Mouse (Mus musculus) limb, embryonic 15.5 days (tissue): ENCODE data around the gene Mettl24. TPM values are rescaled to one million over a fixed set of nuclear protein-coding genes. Genes with fewer than 3 reads are reported as not detected.

Experiments used
- ATAC-seq: fragments of 200-750 bp; cut with Nextera tagmentation; 2 replicates; pipeline ENCODE4 v1.8.0; 2017; ENCODE audit warnings: low read depth, moderate TSS enrichment; ENCODE audit not compliant: insufficient number of reproducible peaks, low FRiP score, low TSS enrichment
- H3K27ac ChIP-seq: fragments of 300-500 bp; sonication (generic); 2 replicates; pipeline ENCODE4 v1.5.1; 2015; ENCODE audit warnings: moderate library complexity, mild to moderate bottlenecking, inconsistent platforms
- H3K27me3 ChIP-seq: fragments of 300-500 bp; sonication (generic); 2 replicates; pipeline ENCODE4 v1.6.1; 2015; ENCODE audit warnings: inconsistent platforms
- H3K36me3 ChIP-seq: fragments of 300-500 bp; sonication (generic); 2 replicates; pipeline ENCODE4 v1.6.1; 2015; ENCODE audit warnings: inconsistent platforms
- H3K4me1 ChIP-seq: fragments of 300-500 bp; sonication (generic); 2 replicates; pipeline ENCODE4 v1.6.1; 2015; ENCODE audit warnings: inconsistent platforms
- H3K4me2 ChIP-seq: fragments of 300-500 bp; sonication (generic); 2 replicates; pipeline ENCODE4 v1.6.1; 2015; ENCODE audit warnings: mild to moderate bottlenecking, inconsistent platforms
- H3K4me3 ChIP-seq: fragments of 300-500 bp; sonication (generic); 2 replicates; pipeline ENCODE4 v1.5.1; 2015; ENCODE audit warnings: mild to moderate bottlenecking, inconsistent platforms
- H3K9ac ChIP-seq: fragments of 300-500 bp; sonication (generic); 2 replicates; pipeline ENCODE4 v1.6.1; 2015; ENCODE audit warnings: inconsistent platforms
- H3K9me3 ChIP-seq: fragments of 300-500 bp; sonication (generic); 2 replicates; pipeline ENCODE4 v1.6.1; 2016; ENCODE audit warnings: inconsistent platforms
- WGBS: fragments of 180-500 bp; shearing (Covaris S2); methylation state at CpG from one replicate; pipeline ENCODE4 v1.1.7; 2015; 5-methylcytosine and 5-hydroxymethylcytosine counted together
- polyA plus RNA-seq: library from polyadenylated mRNA; unstranded; fragments of >200 nt; fragmentation: Nextera tagmentation; extraction: Ambion mirVana; gene quantifications from 2 replicates; pipeline ENCODE4 v1.2.1, GENCODE M21; 2015

Mettl24 gene
- polyA plus RNA-seq, 1 experiment from 2014 or later: 2.2 TPM

DNA sequence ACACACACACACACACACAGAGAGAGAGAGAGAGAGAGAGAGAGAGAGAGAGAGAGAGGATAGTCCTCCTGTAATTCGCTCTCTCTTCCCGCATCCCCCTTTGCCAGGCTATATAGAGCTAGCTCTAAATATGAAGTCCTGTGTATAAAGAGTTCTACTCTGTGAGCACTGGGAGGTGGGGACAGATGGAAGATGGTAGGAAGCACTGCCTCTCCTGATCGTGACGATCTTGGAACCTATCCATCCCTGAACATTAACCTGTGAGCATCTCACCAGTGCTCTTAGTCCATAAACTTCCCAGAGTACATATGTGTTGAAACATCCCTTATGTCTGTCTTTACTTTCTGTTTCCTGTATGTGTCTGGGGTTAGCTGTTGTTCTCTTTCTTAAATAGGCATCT is 3.9 kb downstream of the Mettl24 start:
- Histone ChIP-seq H3K4me2 (no peak overlapping the region), H3K4me1 (peaks cover 5% of the 10 kb centered on the region), H3K27ac (no peak overlapping the region), H3K27me3 (no peaks in the 10 kb centered on the region), H3K9me3 (no peaks in the 10 kb centered on the region), H3K36me3 (no peaks in the 10 kb centered on the region), H3K9ac (no peak overlapping the region), H3K4me3 (no peak overlapping the region)
- ATAC-seq: no peak
- 82% methylated on average over 4 of the region's 4 CpGs for WGBS

DNA sequence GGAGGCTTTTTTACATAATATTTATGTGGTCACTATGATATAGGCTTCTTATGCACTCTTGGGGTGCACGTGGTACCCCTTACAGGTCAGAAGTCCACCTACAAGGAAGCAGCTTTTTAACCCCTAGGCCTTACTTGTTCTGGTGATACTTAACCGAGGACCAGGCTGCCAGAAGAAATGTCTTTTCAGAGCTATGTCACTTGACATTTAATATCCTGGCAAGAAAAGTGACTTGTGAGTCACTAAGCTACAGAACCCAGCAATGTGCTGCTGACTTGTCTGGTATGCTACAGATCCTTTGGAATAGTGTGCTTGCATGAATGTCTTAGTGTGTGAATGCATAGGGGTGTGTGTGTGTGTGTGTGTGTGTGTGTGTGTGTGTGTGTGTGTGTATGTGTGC is 4.3 kb downstream of the Mettl24 start:
- Histone ChIP-seq H3K9ac (no peak overlapping the region), H3K4me1 (peaks cover 5% of the 10 kb centered on the region), H3K27ac (no peak overlapping the region), H3K4me2 (no peak overlapping the region), H3K4me3 (no peak overlapping the region), H3K9me3 (no peaks in the 10 kb centered on the region), H3K27me3 (no peaks in the 10 kb centered on the region), H3K36me3 (no peaks in the 10 kb centered on the region)
- ATAC-seq: no peak
- WGBS: 52% methylated on average over 2 of the region's 2 CpGs

DNA sequence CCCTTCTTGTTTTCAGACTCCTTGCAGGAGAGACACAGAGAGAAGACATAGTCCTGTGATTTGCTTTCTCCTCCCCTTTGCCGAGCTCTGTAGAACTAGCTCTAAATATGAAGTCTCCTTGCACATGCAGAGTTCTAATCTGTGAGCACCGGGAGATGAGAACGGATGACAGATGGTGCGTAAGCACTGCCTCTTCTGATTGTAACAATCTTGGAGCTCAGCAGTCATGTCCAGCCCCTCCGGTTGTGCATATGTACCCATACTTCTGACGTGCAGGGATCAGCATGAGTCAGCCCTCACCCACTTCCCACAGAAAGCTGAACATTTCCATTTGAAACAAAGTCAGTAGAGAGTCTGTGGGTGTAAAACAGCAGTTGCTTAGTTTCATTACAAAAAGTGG is 5.2 kb downstream of the Mettl24 start:
- H3K27ac ChIP-seq: no peak overlapping the region
- no peak overlapping the region for H3K4me3 ChIP-seq
- H3K27me3 ChIP-seq: no peaks in the 10 kb centered on the region
- H3K4me1 ChIP-seq: peaks cover under 1% of the 10 kb centered on the region
- no peak overlapping the region for H3K9ac ChIP-seq
- H3K36me3 ChIP-seq: no peaks in the 10 kb centered on the region
- no peak overlapping the region for H3K4me2 ChIP-seq
- no peak for ATAC-seq
- 73% methylated on average over 6 of the region's 6 CpGs for WGBS
- H3K9me3 ChIP-seq: no peaks in the 10 kb centered on the region

DNA sequence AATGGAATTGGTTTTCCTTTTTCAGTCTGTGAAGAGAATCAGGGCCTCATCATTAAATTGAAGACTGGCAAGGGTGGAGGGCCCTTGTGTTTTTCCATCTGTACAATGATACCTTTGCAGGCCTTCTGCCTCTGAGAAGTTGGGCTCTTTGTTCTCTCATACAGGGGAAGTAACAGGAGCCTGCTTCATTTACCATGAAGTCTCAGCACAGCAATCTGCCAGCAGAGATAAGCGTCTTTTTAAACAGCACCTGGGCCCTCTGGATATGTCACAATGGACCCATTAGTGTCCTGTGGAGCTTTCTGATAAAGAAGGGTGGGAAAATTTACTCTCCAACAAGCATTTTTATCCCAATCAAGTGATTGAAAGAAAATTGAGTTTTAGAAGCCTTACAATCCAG is 5.8 kb downstream of the Mettl24 start:
- Histone ChIP-seq H3K4me1 (no peaks in the 10 kb centered on the region), H3K9ac (no peak overlapping the region), H3K9me3 (no peaks in the 10 kb centered on the region), H3K27ac (no peak overlapping the region), H3K4me3 (no peak overlapping the region), H3K27me3 (no peaks in the 10 kb centered on the region), H3K4me2 (no peak overlapping the region), H3K36me3 (no peaks in the 10 kb centered on the region)
- ATAC-seq: no peak
- 43% methylated on average over 1 of the region's 1 CpGs for WGBS

DNA sequence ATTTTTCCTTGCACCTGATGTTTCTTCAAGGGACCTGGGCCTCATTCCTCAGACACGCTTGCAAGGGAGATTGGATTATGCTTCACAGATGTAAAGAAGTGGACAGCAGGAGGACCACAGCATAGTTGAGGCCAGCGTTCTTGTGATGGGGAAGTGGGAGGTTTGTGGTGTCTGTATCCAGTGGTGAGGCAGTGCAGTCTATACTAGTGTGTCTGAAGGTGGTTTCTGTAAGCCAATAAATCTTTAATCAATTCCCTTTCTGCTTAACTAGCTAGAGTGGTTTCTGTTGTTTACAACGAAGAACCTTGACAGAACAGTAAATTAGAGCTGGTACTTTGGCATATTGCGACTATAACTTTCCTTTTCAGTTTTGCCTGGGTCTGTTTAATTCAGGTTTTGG is 15.6 kb downstream of the Mettl24 start:
- Histone ChIP-seq H3K9me3 (no peaks in the 10 kb centered on the region), H3K9ac (no peak overlapping the region), H3K36me3 (no peaks in the 10 kb centered on the region), H3K27me3 (no peaks in the 10 kb centered on the region), H3K4me3 (no peak overlapping the region), H3K4me2 (no peak overlapping the region), H3K27ac (no peak overlapping the region), H3K4me1 (no peaks in the 10 kb centered on the region)
- 56% methylated on average over 4 of the region's 4 CpGs for WGBS
- ATAC-seq: no peak

DNA sequence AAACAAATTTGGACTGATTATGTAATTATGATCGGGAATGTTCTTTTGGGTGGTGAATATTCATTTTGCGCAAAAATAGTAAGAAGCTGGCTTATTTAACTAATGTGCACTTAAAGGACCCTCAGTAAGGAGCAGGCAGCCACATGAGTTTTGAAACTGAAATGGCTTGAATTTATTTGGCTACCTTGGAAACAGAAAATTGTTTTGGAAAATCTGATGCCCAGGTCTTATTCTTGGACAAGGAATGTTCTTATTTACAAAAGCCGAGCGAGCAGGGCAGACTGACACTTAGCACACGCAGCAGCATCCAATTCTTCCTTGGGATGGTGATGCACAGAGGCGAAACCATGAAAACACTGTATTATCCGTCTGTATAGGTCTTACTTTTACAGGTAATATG is 28.0 kb downstream of the Mettl24 start:
- Histone ChIP-seq H3K4me1 (peaks cover 3% of the 10 kb centered on the region; the same call in 1 of the 2 replicates), H3K4me2 (no peak overlapping the region), H3K4me3 (no peak overlapping the region), H3K27me3 (no peaks in the 10 kb centered on the region), H3K9ac (no peak overlapping the region), H3K36me3 (no peaks in the 10 kb centered on the region), H3K9me3 (no peaks in the 10 kb centered on the region), H3K27ac (no peak overlapping the region)
- 66% methylated on average over 7 of the region's 7 CpGs for WGBS
- ATAC-seq: no peak

DNA sequence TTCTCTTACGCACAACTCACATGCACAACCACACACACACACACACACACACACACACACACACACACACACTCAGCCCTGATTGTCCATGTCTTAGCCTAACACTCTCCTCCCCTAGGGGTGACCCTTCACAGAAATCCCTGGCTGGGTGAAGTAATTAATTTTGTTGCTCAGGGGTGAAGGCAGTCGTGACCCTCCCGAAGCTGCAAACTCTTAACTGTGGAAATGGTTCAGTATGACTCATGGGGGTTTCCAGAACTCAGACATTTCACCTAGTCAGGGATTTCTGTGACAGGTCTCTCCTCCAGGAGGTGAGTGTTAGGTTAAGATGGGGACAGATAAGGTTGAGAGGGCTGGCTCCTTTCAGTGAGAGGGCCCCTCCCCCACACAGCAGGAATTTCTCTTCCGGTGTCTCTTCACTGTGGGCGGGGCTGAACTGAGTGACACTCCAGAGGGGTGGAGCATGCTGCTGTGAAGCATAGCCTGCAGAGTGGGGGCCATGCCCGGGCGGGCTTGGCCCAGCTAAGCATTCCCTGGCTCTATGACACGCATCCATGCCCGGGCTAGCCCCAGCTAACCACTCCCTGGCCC is 30.0 kb downstream of the Mettl24 start:
- Histone ChIP-seq H3K9me3 (no peaks in the 10 kb centered on the region), H3K9ac (no peak overlapping the region), H3K4me1 (peaks cover 6% of the 10 kb centered on the region; the same call in 1 of the 2 replicates), H3K4me2 (no peak overlapping the region), H3K27ac (no peak overlapping the region), H3K4me3 (no peak overlapping the region), H3K36me3 (no peaks in the 10 kb centered on the region), H3K27me3 (no peaks in the 10 kb centered on the region)
- no peak for ATAC-seq
- WGBS: 34% methylated on average over 9 of the region's 9 CpGs

DNA sequence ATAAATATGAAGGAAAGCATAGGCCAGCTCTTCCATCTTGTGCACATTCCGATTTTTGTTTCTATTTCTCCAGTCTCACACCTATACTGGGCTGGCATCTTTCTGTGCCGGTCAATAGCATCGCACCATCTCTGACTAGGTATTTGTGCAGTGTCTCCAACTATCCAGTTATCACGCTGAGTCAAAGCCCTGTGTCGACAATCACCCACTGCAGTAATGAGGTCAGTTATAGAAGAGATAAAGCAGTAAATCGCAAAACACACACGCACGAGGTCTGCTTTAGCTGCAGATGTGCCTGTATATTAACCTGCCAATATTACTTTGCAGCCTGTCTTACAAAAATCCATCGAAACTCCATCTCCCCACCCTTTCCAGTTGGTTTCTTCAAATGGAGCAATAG is 30.7 kb downstream of the Mettl24 start:
- Histone ChIP-seq H3K36me3 (no peaks in the 10 kb centered on the region), H3K9ac (no peak overlapping the region), H3K4me1 (peaks cover 7% of the 10 kb centered on the region; the same call in 1 of the 2 replicates), H3K27me3 (no peaks in the 10 kb centered on the region), H3K27ac (no peak overlapping the region), H3K9me3 (no peaks in the 10 kb centered on the region), H3K4me2 (no peak overlapping the region), H3K4me3 (no peak overlapping the region)
- WGBS: 76% methylated on average over 9 of the region's 9 CpGs
- ATAC-seq: no peak

DNA sequence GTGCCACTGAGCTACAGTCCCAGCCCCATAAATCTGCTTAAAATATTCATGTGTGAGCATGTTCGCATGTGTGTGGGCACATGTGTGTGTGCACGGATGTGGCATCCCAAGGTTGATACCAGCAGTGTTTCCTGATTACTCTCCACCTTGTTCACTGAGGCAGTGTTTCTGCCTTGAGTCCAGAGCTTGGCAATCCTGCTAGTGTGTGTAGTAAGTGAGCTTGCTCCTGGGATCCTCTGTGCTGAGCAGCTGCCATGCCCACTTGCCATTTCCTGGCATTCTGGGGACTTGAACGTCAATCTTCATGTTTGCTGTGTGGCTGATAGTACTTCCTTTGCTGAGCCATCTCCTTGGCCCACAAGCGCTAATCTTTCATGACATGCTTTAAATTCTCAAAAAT is 32.1 kb downstream of the Mettl24 start:
- H3K27ac ChIP-seq: no peak overlapping the region
- H3K9ac ChIP-seq: no peak overlapping the region
- H3K27me3 ChIP-seq: no peaks in the 10 kb centered on the region
- H3K4me3 ChIP-seq: no peak overlapping the region
- 88% methylated on average over 4 of the region's 4 CpGs for WGBS
- no peak for ATAC-seq
- H3K9me3 ChIP-seq: no peaks in the 10 kb centered on the region
- peaks cover 10% of the 10 kb centered on the region; the same call in 1 of the 2 replicates for H3K4me1 ChIP-seq
- no peak overlapping the region for H3K4me2 ChIP-seq
- H3K36me3 ChIP-seq: no peaks in the 10 kb centered on the region

DNA sequence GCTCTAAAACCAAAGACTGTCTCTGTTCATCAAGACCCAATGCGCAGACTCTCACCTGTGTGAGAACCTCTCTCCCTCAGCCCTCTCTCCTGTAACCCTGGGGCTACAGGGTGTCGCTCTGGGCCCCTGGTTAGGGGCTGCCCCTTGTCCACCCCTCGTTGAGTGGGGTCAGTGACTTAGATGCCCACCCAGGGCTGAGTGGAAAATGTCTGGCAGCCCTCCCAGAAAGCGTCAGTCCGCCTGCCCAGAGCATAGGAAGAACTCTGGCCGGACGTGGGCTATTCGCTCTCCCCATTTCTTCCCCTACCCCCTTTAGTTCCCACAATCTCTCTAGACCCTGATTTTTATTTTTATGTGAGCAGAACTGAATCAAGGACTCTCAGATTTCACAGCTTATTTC is 33.2 kb downstream of the Mettl24 start:
- no peak overlapping the region for H3K4me3 ChIP-seq
- H3K27ac ChIP-seq: no peak overlapping the region
- no peaks in the 10 kb centered on the region for H3K36me3 ChIP-seq
- H3K9me3 ChIP-seq: no peaks in the 10 kb centered on the region
- 46% methylated on average over 8 of the region's 8 CpGs for WGBS
- H3K27me3 ChIP-seq: no peaks in the 10 kb centered on the region
- peaks cover 15% of the 10 kb centered on the region; the same call in 1 of the 2 replicates for H3K4me1 ChIP-seq
- no peak overlapping the region for H3K4me2 ChIP-seq
- no peak overlapping the region for H3K9ac ChIP-seq
- ATAC-seq: no peak

DNA sequence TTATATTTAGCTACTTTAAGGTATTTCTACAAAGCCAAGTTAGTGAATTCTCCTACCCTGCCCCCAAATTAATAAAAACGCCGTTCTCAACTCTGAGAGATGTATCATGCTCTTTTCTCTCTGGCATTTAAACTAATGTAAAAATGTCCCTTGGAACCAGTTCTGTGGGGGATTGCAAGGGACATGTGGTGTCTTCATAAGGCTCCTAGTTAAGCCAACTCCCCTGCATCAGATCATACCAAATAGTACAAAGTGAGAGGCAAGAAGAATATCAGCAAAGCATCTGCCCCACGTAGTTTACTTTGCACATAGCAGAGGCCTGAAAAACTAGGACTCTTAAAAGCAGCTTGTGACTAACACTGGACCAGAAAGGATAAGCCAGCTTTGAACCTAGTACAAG is 33.6 kb downstream of the Mettl24 start:
- WGBS: 47% methylated on average over 3 of the region's 3 CpGs
- Histone ChIP-seq H3K9ac (no peak overlapping the region), H3K4me3 (no peak overlapping the region), H3K9me3 (no peaks in the 10 kb centered on the region), H3K36me3 (no peaks in the 10 kb centered on the region), H3K27ac (no peak overlapping the region), H3K4me1 (peaks cover 15% of the 10 kb centered on the region; the same call in 1 of the 2 replicates), H3K27me3 (no peaks in the 10 kb centered on the region), H3K4me2 (no peak overlapping the region)
- ATAC-seq: no peak

DNA sequence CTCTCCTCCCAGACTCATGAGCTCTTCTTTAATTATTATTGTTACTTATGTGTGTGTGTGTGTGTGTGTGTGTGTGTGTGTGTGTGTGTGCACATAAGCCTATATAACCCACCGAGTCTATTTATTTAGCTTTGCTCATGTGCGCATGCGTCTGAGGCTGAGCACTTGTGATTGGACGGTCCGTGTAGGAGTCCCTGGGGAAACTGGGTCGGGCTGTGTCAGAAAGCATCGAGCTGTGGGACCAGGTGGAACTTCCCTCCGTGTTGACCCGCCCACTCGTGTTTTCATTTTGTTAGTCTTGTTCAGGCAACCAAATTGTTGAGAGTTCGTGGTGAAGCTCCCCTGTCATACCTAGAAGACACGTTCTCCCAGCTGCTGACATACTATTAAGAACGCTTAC is 35.3 kb downstream of the Mettl24 start:
- peaks cover 15% of the 10 kb centered on the region; the same call in 1 of the 2 replicates for H3K4me1 ChIP-seq
- no peak overlapping the region for H3K27ac ChIP-seq
- H3K9ac ChIP-seq: no peak overlapping the region
- H3K4me2 ChIP-seq: no peak overlapping the region
- H3K36me3 ChIP-seq: no peaks in the 10 kb centered on the region
- ATAC-seq: no peak
- no peak overlapping the region for H3K4me3 ChIP-seq
- no peaks in the 10 kb centered on the region for H3K27me3 ChIP-seq
- 90% methylated on average over 13 of the region's 13 CpGs for WGBS
- no peaks in the 10 kb centered on the region for H3K9me3 ChIP-seq

DNA sequence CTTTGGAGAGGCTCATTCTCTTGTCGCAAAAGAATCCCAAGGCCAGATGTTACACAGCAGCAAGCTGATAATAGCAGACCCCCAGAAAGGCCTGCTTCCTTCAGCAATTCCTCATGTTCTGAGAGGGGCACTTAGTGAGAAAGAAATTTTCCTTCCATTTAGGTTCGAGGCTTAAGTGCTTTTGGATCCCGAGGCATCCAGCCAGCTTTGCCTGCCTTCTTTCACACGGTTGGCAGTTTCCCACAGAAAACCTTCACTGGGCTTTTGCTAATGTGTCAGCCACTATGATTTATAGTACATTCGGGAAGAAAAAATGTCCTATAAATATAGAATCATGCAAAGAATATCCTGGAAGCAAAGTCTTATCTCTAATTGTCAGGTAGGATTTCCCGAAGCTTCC is 36.0 kb downstream of the Mettl24 start:
- Histone ChIP-seq H3K4me3 (no peak overlapping the region), H3K27ac (no peak overlapping the region), H3K4me1 (peaks cover 15% of the 10 kb centered on the region; the same call in 1 of the 2 replicates), H3K4me2 (no peak overlapping the region), H3K36me3 (no peaks in the 10 kb centered on the region), H3K9me3 (no peaks in the 10 kb centered on the region), H3K9ac (no peak overlapping the region), H3K27me3 (no peaks in the 10 kb centered on the region)
- 35% methylated on average over 6 of the region's 6 CpGs for WGBS
- no peak for ATAC-seq
